Mouse (Mus musculus) Muller cell, postnatal 12 days (primary cell): ENCODE measurements around the gene Pxmp2.

Source experiments
- DNase-seq: peaks from one replicate; pipeline ENCODE4 v3.0.0-alpha.2; 2015; ENCODE audit errors: inconsistent ontology term

Pxmp2 gene

DNA sequence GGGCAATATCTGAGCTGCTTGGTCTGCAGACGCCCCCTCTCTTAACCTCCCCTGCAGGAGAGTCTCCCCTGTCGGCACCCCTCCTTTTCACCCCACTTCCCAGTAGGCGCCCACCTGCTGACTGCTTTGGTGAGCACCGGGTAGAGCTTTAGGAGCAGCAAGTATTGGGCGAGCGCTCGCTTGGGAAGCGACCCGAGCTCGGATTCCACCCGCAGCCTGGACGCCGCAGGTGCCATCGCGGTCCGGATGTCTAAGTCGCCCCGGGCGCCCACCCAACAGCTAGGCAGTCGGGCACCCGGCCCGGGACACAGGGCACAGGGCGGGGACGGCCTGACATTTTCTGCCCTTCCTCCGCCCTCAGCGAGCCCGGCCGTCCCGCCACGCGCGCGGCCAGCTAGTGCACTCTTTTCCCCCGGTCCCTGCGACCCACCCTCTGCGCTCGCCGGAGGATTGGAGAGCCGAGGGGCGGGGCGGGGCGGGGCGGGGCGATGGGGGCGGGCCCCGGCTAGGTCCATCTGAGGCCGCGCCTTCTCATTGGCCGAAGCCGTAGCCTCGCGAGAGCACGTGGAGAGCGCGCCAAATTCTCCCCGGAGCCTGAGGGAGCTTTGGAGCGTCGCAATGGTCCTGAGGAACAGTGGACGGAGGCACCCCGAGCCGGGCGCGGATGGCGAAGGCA lies at the start of gene Pxmp2, which contains the start of gene Pole:
Pxmp2 (minus strand) TSS at position 417 of the 676 bp plus-strand sequence.
Pole (plus strand) TSS at position 537 of the 676 bp plus-strand sequence.
- peak; percentile 96 for DNase-seq

DNA sequence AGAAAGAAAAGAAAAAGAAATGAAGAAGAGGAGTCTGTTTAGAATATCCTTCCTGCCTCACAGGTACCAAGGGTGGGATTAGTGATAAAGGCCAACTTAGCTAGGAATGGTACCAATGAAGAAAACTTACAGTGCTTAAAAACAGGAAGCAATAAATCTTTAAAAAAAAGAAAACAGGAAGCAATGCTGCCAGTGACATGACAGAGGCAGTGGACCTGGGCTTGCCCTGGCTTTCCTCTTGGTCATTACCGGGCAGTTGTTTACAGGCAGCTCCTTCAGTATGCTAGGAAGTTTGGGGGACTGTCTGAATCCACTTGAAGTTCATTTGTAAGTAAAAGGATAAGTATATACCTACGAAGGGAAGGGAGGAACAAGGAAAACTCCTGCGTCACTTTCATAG lies 44.5 kb upstream of the Pxmp2 start:
- no peak for DNase-seq

- peak; percentile 24 for DNase-seq
These were observed 27.1 kb upstream of the Pxmp2 start for GRCm38 (mm10) chr5:110313127-110313526.

GRCm38 (mm10) chr5:110308861-110309260 lies 22.9 kb upstream of the Pxmp2 start:
- DNase-seq, result no peak

GRCm38 (mm10) chr5:110300591-110300990 lies 14.6 kb upstream of the Pxmp2 start:
- DNase-seq, result no peak

GRCm38 (mm10) chr5:110296637-110297036 lies 10.7 kb upstream of the Pxmp2 start:
- DNase-seq, result no peak

- no peak for DNase-seq
These were observed 5.7 kb upstream of the Pxmp2 start for GRCm38 (mm10) chr5:110291649-110292048.

- no peak for DNase-seq
These were observed 1.1 kb upstream of the Pxmp2 start for GRCm38 (mm10) chr5:110287084-110287475.

GRCm38 (mm10) chr5:110286446-110287083 lies 579 bp upstream of the Pxmp2 start:
- no peak for DNase-seq

DNA sequence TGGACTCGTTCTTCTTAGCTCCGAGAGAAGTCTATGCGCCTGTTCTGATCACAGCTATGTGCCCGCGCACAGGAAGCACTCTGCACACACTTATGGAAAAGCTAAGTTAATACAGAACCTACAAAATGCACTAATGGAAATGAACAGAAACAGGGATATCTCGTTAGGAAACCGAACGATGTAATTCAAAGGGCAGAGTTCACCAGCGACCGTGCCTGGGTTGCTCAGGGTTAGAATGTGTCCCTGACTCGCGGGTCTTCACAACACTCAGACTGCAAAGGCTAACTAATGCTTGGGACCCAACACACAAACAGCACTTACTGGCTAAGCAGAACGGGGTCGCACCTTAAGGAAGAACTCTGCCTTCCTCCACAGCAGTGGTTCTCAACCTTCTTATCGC lies 830 bp downstream of the Pxmp2 start:
- peak; percentile 15 for DNase-seq

- peak; percentile 41 for DNase-seq
These were observed 1.4 kb downstream of the Pxmp2 start for GRCm38 (mm10) chr5:110284536-110284935.

GRCm38 (mm10) chr5:110281984-110282383 lies 4.0 kb downstream of the Pxmp2 start:
- DNase-seq, result no peak

GRCm38 (mm10) chr5:110276910-110277309 lies 9.1 kb downstream of the Pxmp2 start:
- no peak for DNase-seq

DNA sequence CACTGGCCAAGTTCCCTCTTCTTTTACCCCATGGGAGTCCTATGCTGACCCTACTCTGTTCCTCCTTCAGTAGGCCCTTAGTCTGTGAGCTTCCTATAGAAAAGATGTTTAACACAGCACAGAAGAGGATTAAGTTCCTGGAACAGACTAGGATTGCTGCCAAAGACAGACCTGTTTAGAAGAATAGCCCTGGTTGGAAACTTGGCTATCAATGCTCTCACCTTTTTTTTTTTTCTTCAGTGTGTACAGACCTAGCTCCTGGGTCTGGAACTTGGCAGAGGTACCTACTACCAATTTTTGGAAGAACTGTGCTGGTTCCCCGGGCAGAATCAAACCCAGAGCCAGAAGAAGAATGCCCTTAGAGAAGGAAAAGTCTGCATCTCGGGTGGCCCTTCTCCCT lies 9.6 kb downstream of the Pxmp2 start:
- no peak for DNase-seq

- DNase-seq, result peak; percentile 24
These were observed 11.1 kb downstream of the Pxmp2 start for GRCm38 (mm10) chr5:110274846-110275245.

DNA sequence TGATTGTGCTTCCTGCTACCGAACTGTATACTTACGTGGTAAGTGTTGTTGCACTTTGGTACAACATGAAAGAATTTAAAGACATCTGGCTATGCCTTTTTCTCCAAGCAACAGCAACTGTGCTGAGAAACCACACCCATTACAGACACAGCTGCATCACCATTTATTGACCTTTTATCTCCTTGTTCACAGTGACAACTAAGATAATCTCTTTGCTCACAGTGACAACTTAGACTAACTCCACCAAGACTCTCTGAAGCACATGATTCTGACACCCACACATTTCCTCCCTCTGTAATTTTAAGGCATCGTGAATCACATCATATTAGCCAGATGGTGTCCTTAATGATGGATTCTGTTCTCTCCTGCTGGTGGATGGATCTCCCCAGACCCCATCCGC lies 11.8 kb downstream of the Pxmp2 start:
- no peak for DNase-seq

GRCm38 (mm10) chr5:110270242-110270641 lies 15.7 kb downstream of the Pxmp2 start:
- DNase-seq, result no peak

DNA sequence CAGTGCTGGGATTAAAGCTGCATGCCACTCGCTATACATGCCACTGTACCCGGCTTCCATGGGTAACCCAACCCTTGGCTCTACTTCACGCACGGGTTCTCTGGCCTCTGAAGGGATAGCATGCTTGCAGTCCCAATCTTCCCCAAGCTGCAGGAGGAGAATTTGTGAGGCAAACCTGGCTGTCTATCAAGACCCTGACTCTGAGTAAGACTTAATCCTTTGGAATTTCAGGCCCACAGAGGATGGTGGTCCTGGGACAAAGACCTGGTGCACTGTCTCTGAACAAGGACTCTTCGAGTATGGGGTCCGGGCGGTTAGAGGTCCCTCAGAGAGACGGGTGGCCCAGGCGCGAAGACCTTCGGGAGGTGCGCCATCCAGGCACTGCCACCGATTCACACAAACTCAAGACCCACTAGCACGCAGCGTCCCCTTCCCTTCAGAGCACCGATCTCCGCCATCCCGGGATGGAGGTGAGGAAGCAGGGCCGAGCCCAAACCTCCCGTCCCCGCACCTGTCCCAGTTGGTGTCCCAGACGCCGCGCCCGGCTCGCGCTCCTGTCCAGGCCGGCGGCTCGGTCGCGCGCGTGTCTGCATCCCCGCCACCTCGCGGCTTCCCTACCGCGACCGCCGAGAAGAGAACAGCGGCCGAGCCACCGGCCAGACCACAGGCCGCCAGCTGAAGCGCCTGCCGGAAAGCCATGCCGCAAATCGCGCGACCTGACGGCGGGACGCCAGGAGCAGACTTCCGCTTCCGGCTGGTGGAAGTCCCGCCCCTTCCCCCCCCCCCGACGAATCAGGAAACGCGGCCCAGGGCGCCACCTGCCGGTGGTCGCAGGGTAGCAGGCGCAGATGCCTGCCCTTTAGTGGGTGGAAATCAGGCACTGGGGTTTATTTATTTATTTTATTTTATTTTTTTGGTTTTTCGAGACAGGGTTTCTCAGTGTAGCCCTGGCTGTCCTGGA lies 16.6 kb downstream of the Pxmp2 start, which contains the start of gene Pgam5:
Pgam5 (minus strand) TSS at position 773 of the 961 bp plus-strand sequence.
- DNase-seq, result peak; percentile 93

GRCm38 (mm10) chr5:110266941-110267340 lies 19.0 kb downstream of the Pxmp2 start:
- DNase-seq, result no peak

GRCm38 (mm10) chr5:110244091-110244490 lies 41.9 kb downstream of the Pxmp2 start:
- no peak for DNase-seq

GRCm38 (mm10) chr5:110232346-110232745 lies 53.6 kb downstream of the Pxmp2 start:
- DNase-seq, result no peak

DNA sequence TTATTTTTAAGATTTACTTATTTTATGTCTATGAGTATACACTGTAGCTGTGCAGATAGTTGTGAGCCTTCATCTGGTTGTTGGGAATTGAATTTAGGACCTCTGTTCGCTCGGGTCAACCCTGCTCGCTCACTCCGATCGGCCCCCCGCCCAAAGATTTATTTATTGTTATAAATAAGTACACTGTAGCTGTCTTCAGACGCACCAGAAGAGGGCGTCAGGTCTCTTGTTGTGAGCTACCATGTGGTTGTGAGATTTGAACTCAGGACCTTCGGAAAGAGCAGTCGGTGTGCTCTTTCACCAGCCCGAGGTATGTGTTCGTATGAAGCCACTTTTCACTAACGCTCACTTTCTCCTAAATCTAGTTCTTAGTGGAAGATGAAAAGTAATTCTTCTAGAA lies 54.3 kb downstream of the Pxmp2 start:
- peak; percentile 30 for DNase-seq
